Mouse (Mus musculus) embryonic stem cell, embryonic (primary cell): ENCODE data around the gene Usp19.

ENCODE experiments used
- CTCF ChIA-PET, 4 experiments: fragments of 300-600 bp in 2 of 4; fragments of 350-600 bp in 2 of 4; sonication (Branson Sonifier 250); formaldehyde crosslinking; loops; one replicate each; lab custom pipeline; 2022; ENCODE audit warnings: inconsistent platforms in 2 of 4; lab: Charles Lee
- POLR2A ChIA-PET, 4 experiments: fragments of 300-600 bp in 2 of 4; fragments of 350-600 bp in 2 of 4; sonication (Branson Sonifier 250); formaldehyde crosslinking; loops; one replicate each; lab custom pipeline; 2022; ENCODE audit warnings: antibody characterized with exemption in 4 of 4, inconsistent platforms in 1 of 4; lab: Charles Lee

Gene Usp19

DNA sequence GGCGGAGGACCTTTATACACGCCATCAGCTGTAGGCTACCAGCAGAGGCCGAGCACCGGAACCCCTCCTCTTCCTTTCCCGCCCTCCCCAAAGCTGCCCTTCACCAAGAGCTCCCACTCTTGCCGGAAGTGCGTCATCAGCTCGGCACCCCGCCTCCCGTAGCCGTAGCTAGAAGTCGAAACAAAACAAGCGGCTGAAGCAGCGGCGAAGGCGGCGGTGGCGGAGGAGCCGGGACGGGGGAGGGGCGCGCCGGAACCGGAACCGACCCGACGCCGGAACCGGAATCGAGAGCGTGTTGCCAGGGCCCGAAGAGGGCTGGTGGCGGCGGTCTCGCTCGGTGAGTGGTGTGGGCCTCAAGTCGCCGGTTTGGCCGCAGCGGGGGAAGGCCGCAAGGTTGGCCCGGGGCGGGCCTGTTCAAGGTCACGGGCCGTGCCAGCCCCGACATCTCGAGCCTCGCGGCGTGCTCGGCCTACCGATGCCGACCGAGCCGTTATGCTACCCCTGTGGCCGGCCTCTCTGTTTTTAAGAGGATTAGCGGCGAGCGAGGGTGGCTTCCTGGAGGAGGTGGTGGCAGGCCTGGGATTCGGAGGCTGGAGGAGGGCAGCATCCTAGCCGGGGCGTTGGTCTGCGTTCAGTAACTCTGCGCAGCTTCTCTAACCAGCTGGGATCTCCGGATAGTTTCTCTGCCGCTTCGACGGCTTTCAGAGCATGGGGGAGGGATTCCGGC is at the start of gene Usp19:
Gene Usp19 (plus strand): TSS at position 44 of the 727 bp plus-strand sequence.
- POLR2A ChIA-PET, result interaction anchor here (0.6 to 8.3 kb wide), 70 partner anchors 9 to 501 kb away, joined by 3 to 70 read pairs (median 5); partner anchors contain the start of genes Lamb2 (in 4 of the 4), Qars (in 4 of the 4), Qrich1 (in 4 of the 4) and Dalrd3 (in 3 of the 4)
- CTCF ChIA-PET, result interaction anchor here in 3 of 4 experiments (0.6 to 2.8 kb wide), 11 partner anchors 9 to 363 kb away, joined by 3 to 9 read pairs (median 3); partner anchors contain the start of genes 1700102P08Rik (in 1 of the 3), Ndufaf3 (in 1 of the 3) and Wdr6 (in 1 of the 3)

DNA sequence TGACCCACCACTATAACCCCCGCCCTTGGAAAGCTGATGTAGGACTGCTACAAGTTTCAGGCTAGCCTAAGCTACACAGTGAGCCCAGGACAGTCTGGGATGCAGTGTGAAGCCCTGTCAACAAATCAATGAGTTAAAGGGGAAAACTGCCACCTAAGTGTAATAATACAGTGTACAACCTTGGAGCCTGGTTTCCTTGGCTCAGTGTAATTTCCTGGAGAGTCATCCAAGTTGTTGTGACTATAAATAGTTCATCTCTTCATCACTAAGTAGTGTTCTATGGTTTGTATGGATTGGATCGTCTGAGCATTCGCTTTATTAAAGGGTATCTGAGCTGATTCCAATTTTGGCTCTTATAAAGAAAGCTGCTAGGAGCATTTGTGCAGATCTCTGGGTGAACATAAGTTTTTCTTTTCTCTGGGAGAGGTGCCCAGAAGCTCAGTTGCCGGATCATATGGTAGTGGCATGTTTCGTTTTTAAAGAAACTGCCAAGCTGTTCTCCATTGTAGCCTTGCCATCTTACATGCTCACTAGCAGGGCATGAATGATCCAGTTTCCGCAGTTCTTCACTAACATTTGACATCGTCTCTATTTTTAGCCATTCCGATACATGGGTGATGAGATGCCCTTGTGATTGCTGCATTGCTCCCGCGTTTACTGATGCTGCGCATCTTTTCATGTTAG is 49.0 kb upstream of the Usp19 start:
- ChIA-PET POLR2A (interaction anchor here in 3 of 4 experiments (0.5 to 1.5 kb wide), 5 partner anchors 14 to 151 kb away, joined by 3 to 6 read pairs (median 4); partner anchors contain the start of genes Gpx1 (in 1 of the 3), Rhoa (in 1 of the 3) and Tcta (in 1 of the 3)), CTCF (interaction anchor here in 2 of 4 experiments (0.7 to 2.1 kb wide), 3 partner anchors 9 to 202 kb away, joined by 3 to 10 read pairs (median 3); no protein-coding TSS in a partner anchor)

DNA sequence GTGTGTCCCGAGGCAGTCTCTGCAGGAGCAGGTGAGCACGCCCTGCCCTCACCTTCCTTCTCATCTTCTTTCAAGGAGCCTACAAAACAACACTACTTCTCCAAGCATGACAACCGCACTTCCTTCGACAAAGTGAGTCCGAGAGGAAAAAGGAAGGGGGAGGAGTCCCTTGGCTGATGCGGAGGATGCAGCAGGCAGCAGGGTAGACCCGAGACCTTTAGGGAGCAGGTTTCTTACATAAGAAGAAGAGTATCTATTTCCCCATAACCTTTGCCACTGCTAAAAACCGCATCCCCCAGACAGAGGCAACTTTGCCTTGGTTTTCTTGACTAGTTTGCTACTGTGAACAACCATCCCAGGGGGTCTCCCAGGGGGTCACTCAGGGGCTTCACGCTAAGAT is 45.3 kb upstream of the Usp19 start:
- ChIA-PET POLR2A (no interaction called here), CTCF (interaction anchor here in 1 of 4 experiments (1.6 kb wide), 1 partner anchor 8 kb away, joined by 4 read pairs; no protein-coding TSS in a partner anchor)

GRCm38 (mm10) chr9:108449860-108450259 is 40.5 kb upstream of the Usp19 start:
- CTCF ChIA-PET, result interaction anchor here (0.6 to 0.8 kb wide), 9 partner anchors 9 to 457 kb away, joined by 3 to 16 read pairs (median 4); partner anchors contain the start of genes Dag1 (in 1 of the 4) and Gpx1 (in 1 of the 4)
- POLR2A ChIA-PET, result interaction anchor here in 3 of 4 experiments (0.6 to 2.8 kb wide), 12 partner anchors 8 to 129 kb away, joined by 3 to 6 read pairs (median 5); partner anchors contain the start of genes 1700102P08Rik (in 2 of the 3), Lamb2 (in 1 of the 3), Qars (in 1 of the 3) and Qrich1 (in 1 of the 3)

- CTCF ChIA-PET, result interaction anchor here (0.6 to 0.8 kb wide), 10 partner anchors 10 to 457 kb away, joined by 3 to 16 read pairs (median 4); partner anchors contain the start of genes Dag1 (in 1 of the 4) and Gpx1 (in 1 of the 4)
- POLR2A ChIA-PET, result interaction anchor here in 3 of 4 experiments (0.6 to 2.8 kb wide), 10 partner anchors 7 to 128 kb away, joined by 3 to 5 read pairs (median 5); partner anchors contain the start of genes 1700102P08Rik (in 2 of the 3), Qars (in 1 of the 3), Usp19 (in 1 of the 3) and Wdr6 (in 1 of the 3)
Observed at GRCm38 (mm10) chr9:108450292-108451169, 39.9 kb upstream of the Usp19 start.

DNA sequence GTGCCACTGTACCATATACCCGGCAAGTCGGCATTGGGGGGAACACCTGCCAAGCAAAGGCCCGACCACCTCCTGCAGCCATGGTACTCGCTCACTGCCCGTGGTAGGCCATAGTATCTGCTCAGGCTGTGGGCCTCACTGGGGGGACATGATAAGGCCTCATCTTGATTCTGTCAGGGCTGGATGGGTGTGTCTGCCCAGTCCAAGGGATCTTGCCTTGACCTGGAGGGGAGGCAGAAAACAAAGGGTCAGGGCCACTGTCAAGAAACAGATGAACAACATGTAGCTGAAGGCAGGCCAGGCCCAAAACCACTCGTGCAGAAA is 39.3 kb upstream of the Usp19 start:
- ChIA-PET CTCF (interaction anchor here in 1 of 4 experiments (1.9 to 2.4 kb wide), 2 partner anchors 13 to 28 kb away, joined by 5 to 10 read pairs; partner anchors contain the start of gene Lamb2), POLR2A (no interaction called here)

DNA sequence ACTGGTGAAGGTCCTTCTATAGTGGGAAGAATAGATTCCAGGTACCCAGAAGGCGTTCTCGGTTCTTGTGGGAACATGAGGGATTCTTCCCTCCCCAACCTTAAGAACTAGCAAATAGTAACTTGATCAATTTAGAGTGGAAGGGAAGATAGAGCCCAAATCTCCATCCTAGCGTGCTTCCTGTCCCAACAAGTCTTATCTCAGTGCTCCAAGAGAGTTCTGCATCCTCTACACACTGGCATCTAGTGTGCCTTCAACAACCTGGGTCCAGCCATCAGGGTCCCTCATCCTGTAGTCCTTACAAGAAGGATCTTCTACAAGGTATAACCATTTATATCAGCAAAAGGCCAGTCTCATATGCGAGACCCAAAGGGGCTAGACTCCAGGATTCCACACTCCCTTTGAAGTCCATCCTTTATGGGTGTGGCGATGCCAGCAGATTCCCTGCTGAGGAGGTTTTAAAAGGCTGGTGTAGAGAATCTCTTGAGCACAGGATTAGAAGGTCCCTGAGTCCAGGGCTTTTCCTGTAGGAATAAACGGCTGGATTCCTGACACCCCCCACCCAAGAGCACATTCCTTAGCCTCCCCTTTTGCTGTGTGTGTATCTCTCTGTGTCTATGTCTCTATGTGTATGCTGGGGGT is 38.8 kb upstream of the Usp19 start:
- POLR2A ChIA-PET, result interaction anchor here in 3 of 4 experiments (1.1 to 2.2 kb wide), 8 partner anchors 13 to 187 kb away, joined by 3 to 14 read pairs (median 10); partner anchors contain the start of genes 1700102P08Rik (in 2 of the 3), Qars (in 1 of the 3), Qrich1 (in 1 of the 3) and Rhoa (in 1 of the 3)
- CTCF ChIA-PET, result interaction anchor here (0.9 to 2.4 kb wide), 15 partner anchors 8 to 398 kb away, joined by 3 to 10 read pairs (median 5); partner anchors contain the start of genes Amigo3 (in 1 of the 4), Ccdc36 (in 1 of the 4), Klhdc8b (in 1 of the 4) and Lamb2 (in 1 of the 4)

- ChIA-PET CTCF (interaction anchor here (0.5 to 2.4 kb wide), 83 partner anchors 8 to 692 kb away, joined by 3 to 11 read pairs (median 4); partner anchors contain the start of genes Klhdc8b (in 3 of the 4), 1700102P08Rik (in 2 of the 4), Usp19 (in 2 of the 4) and Amigo3 (in 1 of the 4)), POLR2A (interaction anchor here (0.6 to 2.2 kb wide), 39 partner anchors 9 to 373 kb away, joined by 3 to 14 read pairs (median 3); partner anchors contain the start of genes 1700102P08Rik (in 2 of the 4), Nicn1 (in 2 of the 4), Wdr6 (in 2 of the 4) and Gpx1 (in 1 of the 4))
Observed at GRCm38 (mm10) chr9:108452291-108452906, 38.0 kb upstream of the Usp19 start.

DNA sequence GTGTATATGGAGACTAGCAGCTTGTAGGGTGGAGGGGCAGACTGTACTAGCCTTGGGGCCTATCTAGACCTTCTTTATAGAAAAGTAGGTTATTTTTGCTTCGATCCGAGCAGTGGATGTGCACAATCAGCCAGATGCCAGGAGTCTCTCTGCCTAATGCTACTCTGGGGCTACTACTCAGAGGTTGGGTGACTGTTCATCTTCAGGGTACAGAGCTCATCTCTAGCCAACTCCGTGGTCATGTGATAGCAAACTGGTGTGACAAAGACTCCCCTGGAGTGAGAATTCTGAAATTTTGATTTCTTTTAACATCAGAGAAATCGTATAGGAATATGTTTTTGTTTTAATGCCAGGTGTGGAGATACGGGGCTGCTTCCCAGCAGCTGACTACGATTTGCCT is 37.5 kb upstream of the Usp19 start:
- ChIA-PET CTCF (interaction anchor here (0.5 to 2.4 kb wide), 75 partner anchors 8 to 554 kb away, joined by 3 to 11 read pairs (median 4); partner anchors contain the start of genes Klhdc8b (in 3 of the 4), 1700102P08Rik (in 2 of the 4), Usp19 (in 2 of the 4) and Amigo3 (in 1 of the 4)), POLR2A (interaction anchor here (0.6 to 2.2 kb wide), 39 partner anchors 9 to 372 kb away, joined by 3 to 14 read pairs (median 3); partner anchors contain the start of genes 1700102P08Rik (in 2 of the 4), Nicn1 (in 2 of the 4), Wdr6 (in 2 of the 4) and Gpx1 (in 1 of the 4))

DNA sequence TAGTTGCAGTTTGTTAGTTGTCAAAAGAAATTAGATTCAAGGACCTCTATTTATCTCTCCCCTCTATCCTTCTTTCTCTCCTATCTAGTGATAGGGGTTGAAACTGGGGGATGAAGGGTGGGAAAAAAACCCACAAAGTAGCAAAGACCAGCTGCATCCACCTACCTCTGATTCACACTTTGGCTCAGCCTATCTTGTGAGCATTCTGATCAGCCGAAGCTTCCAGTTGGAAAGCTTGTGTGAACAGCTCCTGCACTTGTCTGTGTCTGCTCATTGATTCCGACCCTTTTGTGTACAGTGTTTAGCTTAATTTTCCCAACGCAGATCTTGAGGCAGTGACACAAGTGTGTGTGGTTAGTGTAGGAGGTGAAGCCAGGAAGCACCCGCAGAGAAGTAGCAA is 36.9 kb upstream of the Usp19 start:
- CTCF ChIA-PET, result interaction anchor here (0.6 to 2.4 kb wide), 14 partner anchors 8 to 241 kb away, joined by 3 to 11 read pairs (median 5); partner anchors contain the start of genes Klhdc8b (in 2 of the 4) and Gpx1 (in 1 of the 4)
- POLR2A ChIA-PET, result interaction anchor here in 2 of 4 experiments (0.9 to 2.2 kb wide), 12 partner anchors 8 to 189 kb away, joined by 3 to 14 read pairs (median 8); partner anchors contain the start of genes 1700102P08Rik (in 1 of the 2), Gpx1 (in 1 of the 2), Impdh2 (in 1 of the 2) and Klhdc8b (in 1 of the 2)

DNA sequence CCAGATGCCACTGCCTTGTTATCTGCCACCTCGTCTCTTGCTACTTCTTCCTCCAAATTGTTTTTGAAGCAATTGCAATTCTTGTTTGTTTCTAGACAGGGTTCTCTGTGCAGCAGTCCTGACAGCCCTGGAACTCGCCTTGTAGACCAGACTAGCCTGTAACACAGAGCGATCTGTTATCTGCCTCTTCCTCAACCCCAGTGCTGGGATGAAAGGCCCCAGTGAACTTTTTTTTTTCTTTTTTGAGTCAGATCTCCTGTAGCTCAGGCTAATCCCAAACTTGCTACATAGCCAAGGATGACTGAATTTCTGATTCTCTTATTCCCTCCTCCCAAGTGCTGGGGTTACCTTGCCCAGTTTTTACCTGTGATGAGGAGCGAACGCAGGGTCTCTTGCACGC is 36.0 kb upstream of the Usp19 start:
- ChIA-PET POLR2A (interaction anchor here in 2 of 4 experiments (0.8 to 1.6 kb wide), 2 partner anchors 63 to 518 kb away, joined by 3 read pairs; partner anchors contain the start of gene Qrich1 (in 1 of the 2)), CTCF (no interaction called here)

- POLR2A ChIA-PET, result interaction anchor here in 3 of 4 experiments (0.6 to 1.6 kb wide), 8 partner anchors 14 to 452 kb away, joined by 3 to 5 read pairs (median 4); partner anchors contain the start of genes Amt (in 1 of the 3), Impdh2 (in 1 of the 3), Qrich1 (in 1 of the 3) and Rhoa (in 1 of the 3)
- CTCF ChIA-PET, result interaction anchor here in 2 of 4 experiments (0.6 to 1.4 kb wide), 4 partner anchors 14 to 255 kb away, joined by 3 read pairs; no protein-coding TSS in a partner anchor
Observed at GRCm38 (mm10) chr9:108455747-108456571, 34.4 kb upstream of the Usp19 start.

- POLR2A ChIA-PET, result interaction anchor here in 2 of 4 experiments (1.2 to 1.8 kb wide), 3 partner anchors 8 to 103 kb away, joined by 3 to 5 read pairs (median 3); partner anchors contain the start of gene Impdh2 (in 1 of the 2)
- CTCF ChIA-PET, result no interaction called here
Observed at GRCm38 (mm10) chr9:108456953-108457352, 33.4 kb upstream of the Usp19 start.

DNA sequence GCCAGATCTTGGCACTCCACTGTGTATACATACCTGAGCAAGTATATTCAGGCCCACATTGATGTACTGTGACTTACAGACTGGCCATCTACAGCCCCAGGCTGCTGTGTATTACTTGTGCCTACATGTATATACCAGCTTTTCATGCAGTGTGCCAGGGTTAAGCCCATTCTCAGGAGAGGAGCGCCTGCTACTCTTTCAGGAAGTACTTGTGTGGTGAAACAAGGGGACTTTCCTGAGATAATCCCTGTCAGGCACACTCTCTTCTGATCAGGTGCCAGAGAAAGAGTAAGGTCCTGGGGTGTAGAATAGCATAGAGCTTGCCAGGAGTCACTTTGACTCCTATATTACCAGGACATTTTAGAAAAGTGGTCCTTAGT is 30.5 kb upstream of the Usp19 start:
- ChIA-PET CTCF (no interaction called here), POLR2A (interaction anchor here in 3 of 4 experiments (0.5 to 6.2 kb wide), 10 partner anchors 11 to 817 kb away, joined by 3 to 40 read pairs (median 3); partner anchors contain the start of genes 1700102P08Rik (in 2 of the 3), Ccdc36 (in 1 of the 3), Lamb2 (in 1 of the 3) and Usp19 (in 1 of the 3))
